Mouse (Mus musculus) left cerebral cortex, postnatal 4 days (tissue): ENCODE data around the gene Dock8. TPM values are rescaled to one million over a fixed set of nuclear protein-coding genes. Genes with fewer than 3 reads are reported as not detected.
"Not testable (repeated sequence)": the region's sequence is repeated elsewhere in the genome, so short reads cannot be mapped to it uniquely, and the experiment has no call there.

Experiments
- DNase-seq: peaks from one replicate; pipeline ENCODE4 v3.0.0-alpha.2; 2022
- intact Hi-C: fragments of 180-260 bp; cut with DNase I; formaldehyde crosslinking; loops from one replicate; pipeline ENCODE4 v1.15.1; 2025
- total RNA-seq, 2 experiments: library from RNA; stranded (reverse); gene quantifications; 2 replicates each; pipeline ENCODE4 v1.2.3; 2021

Gene Dock8
- total RNA-seq, 2 experiments from 2014 or later: 1.3 TPM

GRCm38 (mm10) chr19:24996815-24997704, 2.3 kb upstream of the Dock8 start:
- DNase-seq: no peak
- intact Hi-C loops: no loop called here

GRCm38 (mm10) chr19:24998561-24998960, 773 bp upstream of the Dock8 start:
- intact Hi-C loops: no loop called here
- DNase-seq: no peak

- intact Hi-C loops: no loop called here
- DNase-seq: no peak
Observed at GRCm38 (mm10) chr19:25000153-25000552, 819 bp downstream of the Dock8 start.

GRCm38 (mm10) chr19:25002032-25002431, 2.7 kb downstream of the Dock8 start:
- intact Hi-C loops: no loop called here
- DNase-seq: no peak

GRCm38 (mm10) chr19:25002828-25003227, 3.5 kb downstream of the Dock8 start:
- no peak for DNase-seq
- intact Hi-C loops: no loop called here

- DNase-seq: no peak
- intact Hi-C loops: no loop called here
Observed at GRCm38 (mm10) chr19:25003810-25004209, 4.5 kb downstream of the Dock8 start.

- intact Hi-C loops: no loop called here
- DNase-seq: no peak
Observed at GRCm38 (mm10) chr19:25006686-25007085, 7.4 kb downstream of the Dock8 start.

- no peak for DNase-seq
- intact Hi-C loops: no loop called here
Observed at GRCm38 (mm10) chr19:25008509-25008908, 9.2 kb downstream of the Dock8 start.

GRCm38 (mm10) chr19:25022766-25023165, 23.4 kb downstream of the Dock8 start:
- intact Hi-C loops: no loop called here
- DNase-seq: no peak

- no peak for DNase-seq
- intact Hi-C loops: no loop called here
Observed at GRCm38 (mm10) chr19:25031765-25032164, 32.4 kb downstream of the Dock8 start.

- DNase-seq, intact Hi-C loops: not testable (repeated sequence)
Observed at GRCm38 (mm10) chr19:25033008-25033407, 33.7 kb downstream of the Dock8 start.

GRCm38 (mm10) chr19:25035825-25036224, 36.5 kb downstream of the Dock8 start:
- intact Hi-C loops: no loop called here
- DNase-seq: no peak

GRCm38 (mm10) chr19:25036784-25037183, 37.5 kb downstream of the Dock8 start:
- DNase-seq: no peak
- intact Hi-C loops: no loop called here

- intact Hi-C loops: no loop called here
- no peak for DNase-seq
Observed at GRCm38 (mm10) chr19:25037249-25037648, 37.9 kb downstream of the Dock8 start.

- no peak for DNase-seq
- intact Hi-C loops: no loop called here
Observed at GRCm38 (mm10) chr19:25038293-25038692, 39.0 kb downstream of the Dock8 start.

- DNase-seq: no peak
- intact Hi-C loops: no loop called here
Observed at GRCm38 (mm10) chr19:25041209-25041608, 41.9 kb downstream of the Dock8 start.

- no peak for DNase-seq
- intact Hi-C loops: no loop called here
Observed at GRCm38 (mm10) chr19:25042973-25043372, 43.6 kb downstream of the Dock8 start.

- no peak for DNase-seq
- intact Hi-C loops: no loop called here
Observed at GRCm38 (mm10) chr19:25044057-25044456, 44.7 kb downstream of the Dock8 start.

- DNase-seq: no peak
- intact Hi-C loops: no loop called here
Observed at GRCm38 (mm10) chr19:25052355-25052754, 53.0 kb downstream of the Dock8 start.

GRCm38 (mm10) chr19:25053152-25053551, 53.8 kb downstream of the Dock8 start:
- intact Hi-C loops: no loop called here

GRCm38 (mm10) chr19:25055025-25055424, 55.7 kb downstream of the Dock8 start:
- intact Hi-C loops: no loop called here
- no peak for DNase-seq

More at GRCm38 (mm10) chr19:25053152-25053551, 53.8 kb downstream of the Dock8 start:
- DNase-seq: no peak

- intact Hi-C loops: no loop called here
- DNase-seq: no peak
Observed at GRCm38 (mm10) chr19:25055559-25055958, 56.2 kb downstream of the Dock8 start.

- no peak for DNase-seq
- intact Hi-C loops: no loop called here
Observed at GRCm38 (mm10) chr19:25056224-25056623, 56.9 kb downstream of the Dock8 start.
